Mouse (Mus musculus) stomach, postnatal 0 days (tissue): ENCODE data around the gene Osbp2. TPM values are rescaled to one million over a fixed set of nuclear protein-coding genes. Genes with fewer than 3 reads are reported as not detected.

Experiments
- ATAC-seq: fragments of 200-750 bp; cut with Nextera tagmentation; 2 replicates; pipeline ENCODE4 v1.8.0; 2017; ENCODE audit not compliant: low FRiP score, low TSS enrichment
- DNase-seq: peaks from one replicate; pipeline ENCODE4 v3.0.0-alpha.2; 2016; ENCODE audit warnings: low spot score
- H3K27ac ChIP-seq: fragments of 300-500 bp; sonication (generic); replicated peaks from 2 replicates; pipeline ENCODE4 v1.5.1; 2014; ENCODE audit warnings: mild to moderate bottlenecking, control low read depth
- H3K27me3 ChIP-seq: fragments of 300-500 bp; sonication (generic); 2 replicates; pipeline ENCODE4 v1.6.1; 2014; ENCODE audit warnings: low read length; ENCODE audit not compliant: control insufficient read depth, insufficient read depth
- H3K36me3 ChIP-seq: fragments of 300-500 bp; sonication (generic); 2 replicates; pipeline ENCODE4 v1.6.1; 2014; ENCODE audit warnings: low read length, mixed read lengths; ENCODE audit not compliant: control insufficient read depth, insufficient read depth
- H3K4me1 ChIP-seq: fragments of 300-500 bp; sonication (generic); replicated peaks from 2 replicates; pipeline ENCODE4 v1.6.1; 2014; ENCODE audit warnings: antibody characterized with exemption; ENCODE audit not compliant: control insufficient read depth, insufficient read depth
- H3K4me2 ChIP-seq: fragments of 300-500 bp; sonication (generic); replicated peaks from 2 replicates; pipeline ENCODE4 v1.6.1; 2014; ENCODE audit warnings: low read depth, mild to moderate bottlenecking, control low read depth, moderate library complexity
- H3K4me3 ChIP-seq: fragments of 300-500 bp; sonication (generic); 2 replicates; pipeline ENCODE4 v1.5.1; 2014; ENCODE audit warnings: low read depth, low read length, control low read depth
- H3K9ac ChIP-seq: fragments of 300-500 bp; sonication (generic); 2 replicates; pipeline ENCODE4 v1.6.1; 2014; ENCODE audit warnings: mild to moderate bottlenecking, low read length, control low read depth, mixed read lengths
- H3K9me3 ChIP-seq: fragments of 300-500 bp; sonication (generic); 2 replicates; pipeline ENCODE4 v1.6.1; 2016; ENCODE audit warnings: low read length; ENCODE audit not compliant: control insufficient read depth
- CTCF ChIP-seq: IDR thresholded peaks from 2 replicates; pipeline ENCODE4 v1.5.1; 2016; ENCODE audit warnings: antibody characterized with exemption, low read depth, mild to moderate bottlenecking, moderate library complexity
- EP300 ChIP-seq: optimal IDR thresholded peaks from 2 replicates; pipeline ENCODE3; 2016; ENCODE audit warnings: antibody characterized with exemption
- WGBS: fragments of 180-500 bp; shearing (Covaris S2); extraction: QIAGEN DNeasy Blood & Tissue Kit; methylation state at CpG from one replicate; pipeline ENCODE4 v1.1.7; 2014; 5-methylcytosine and 5-hydroxymethylcytosine counted together
- polyA plus RNA-seq: library from polyadenylated mRNA; unstranded; fragments of >200 nt; fragmentation: Nextera tagmentation; extraction: Ambion mirVana; gene quantifications from 2 replicates; pipeline ENCODE4 v1.2.1, GENCODE M21; 2015

The Osbp2 gene
- polyA plus RNA-seq, 1 experiment from 2014 or later = 0.42 TPM

- no peak overlapping the region for H3K9ac ChIP-seq
- H3K4me1 ChIP-seq = peaks cover 2% of the 10 kb centered on the region; the same call in 1 of the 2 replicates
- 0 out of 2 replicates have a peak, but pooled peaks cover 2% of the 10 kb centered on the region for H3K27me3 ChIP-seq
- TF ChIP-seq EP300 (no peak), CTCF (no peak)
- 52% methylated on average over 5 of the region's 5 CpGs for WGBS
- H3K4me2 ChIP-seq = no peak overlapping the region
- no peak for ATAC-seq
- H3K36me3 ChIP-seq = no peaks in the 10 kb centered on the region
- H3K4me3 ChIP-seq = no peak overlapping the region
- DNase-seq = no peak
- H3K9me3 ChIP-seq = no peaks in the 10 kb centered on the region
- no peak overlapping the region for H3K27ac ChIP-seq
Observed at GRCm38 (mm10) chr11:3759433-3759832, 104.3 kb downstream of the Osbp2 start.

- Histone ChIP-seq H3K9me3 (no peaks in the 10 kb centered on the region), H3K4me1 (no peaks in the 10 kb centered on the region), H3K27me3 (no peaks in the 10 kb centered on the region), H3K27ac (no peak overlapping the region), H3K4me3 (no peak overlapping the region), H3K36me3 (no peaks in the 10 kb centered on the region), H3K9ac (no peak overlapping the region), H3K4me2 (no peak overlapping the region)
- ATAC-seq (no peak), DNase-seq (no peak)
- TF ChIP-seq CTCF = no peak
- TF ChIP-seq EP300 = no peak
- WGBS = 50% methylated on average over 4 of the region's 4 CpGs
Observed at GRCm38 (mm10) chr11:3755341-3755740, 108.4 kb downstream of the Osbp2 start.

- no peak overlapping the region for H3K4me3 ChIP-seq
- ATAC-seq (no peak), DNase-seq (no peak)
- no peak overlapping the region for H3K27ac ChIP-seq
- H3K9me3 ChIP-seq = no peaks in the 10 kb centered on the region
- no peak for TF ChIP-seq EP300
- no peak for TF ChIP-seq CTCF
- 54% methylated on average over 7 of the region's 7 CpGs for WGBS
- no peak overlapping the region for H3K4me2 ChIP-seq
- H3K9ac ChIP-seq = no peak overlapping the region
- no peaks in the 10 kb centered on the region for H3K4me1 ChIP-seq
- no peaks in the 10 kb centered on the region for H3K27me3 ChIP-seq
- H3K36me3 ChIP-seq = no peaks in the 10 kb centered on the region
Observed at GRCm38 (mm10) chr11:3754685-3755084, 109.0 kb downstream of the Osbp2 start.

- Histone ChIP-seq H3K27me3 (no peaks in the 10 kb centered on the region), H3K9me3 (no peaks in the 10 kb centered on the region), H3K4me1 (no peaks in the 10 kb centered on the region), H3K27ac (no peak overlapping the region), H3K4me2 (no peak overlapping the region), H3K36me3 (no peaks in the 10 kb centered on the region), H3K4me3 (no peak overlapping the region), H3K9ac (no peak overlapping the region)
- 52% methylated on average over 9 of the region's 9 CpGs for WGBS
- DNase-seq (no peak), ATAC-seq (no peak)
- TF ChIP-seq CTCF (peak; percentile 41), EP300 (no peak)
Observed at GRCm38 (mm10) chr11:3753897-3754296, 109.8 kb downstream of the Osbp2 start.

- Histone ChIP-seq H3K36me3 (no peaks in the 10 kb centered on the region), H3K4me2 (no peak overlapping the region), H3K9me3 (no peaks in the 10 kb centered on the region), H3K4me1 (no peaks in the 10 kb centered on the region), H3K9ac (no peak overlapping the region), H3K4me3 (no peak overlapping the region), H3K27ac (no peak overlapping the region), H3K27me3 (no peaks in the 10 kb centered on the region)
- ATAC-seq (no peak), DNase-seq (no peak)
- 57% methylated on average over 3 of the region's 3 CpGs for WGBS
- TF ChIP-seq EP300 (no peak), CTCF (no peak)
Observed at GRCm38 (mm10) chr11:3752766-3753165, 110.9 kb downstream of the Osbp2 start.

- Histone ChIP-seq H3K9ac (no peak overlapping the region), H3K4me2 (no peak overlapping the region), H3K4me3 (no peak overlapping the region), H3K27me3 (no peaks in the 10 kb centered on the region), H3K36me3 (no peaks in the 10 kb centered on the region), H3K4me1 (no peaks in the 10 kb centered on the region), H3K27ac (no peak overlapping the region), H3K9me3 (no peaks in the 10 kb centered on the region)
- TF ChIP-seq EP300 (no peak), CTCF (peak; percentile 33)
- no peak for DNase-seq
- ATAC-seq = no peak
- 24% methylated on average over 7 of the region's 7 CpGs for WGBS
Observed at GRCm38 (mm10) chr11:3749831-3750230, 113.9 kb downstream of the Osbp2 start.
